Mouse (Mus musculus): Measurements from ENCODE around the gene Pqlc2. TPM values are rescaled to one million over a fixed set of nuclear protein-coding genes. Genes with fewer than 3 reads are reported as not detected.

Gene Pqlc2
- 10 to 100 TPM; 11.0 to 11.9 TPM for total RNA-seq (2021)
- long read RNA-seq, transcript Pqlc2-201 (9 exons, 1,532 nt) = major isoform, 5 of 9 reads
- long read RNA-seq, partial matches to known transcripts = 0 of 9 reads
- long read RNA-seq, other reads (novel, unspliced or antisense) = 4 of 9 reads

GRCm38 (mm10) chr4:139310171-139310898 is at the start of gene Pqlc2, which contains the start of gene Akr7a5:
Gene Pqlc2 (minus strand): TSS chr4:139310708.
Gene Akr7a5 (plus strand): TSS chr4:139310744.
- DNase-seq (ENCODE audit: low spot score in 2 of 2) = peak; percentile 99

- no peak for DNase-seq (ENCODE audit: low spot score in 2 of 2)
Measured at GRCm38 (mm10) chr4:139357211-139357610, 46.7 kb upstream of the Pqlc2 start.

GRCm38 (mm10) chr4:139352832-139353231 is 42.3 kb upstream of the Pqlc2 start:
- no peak for DNase-seq (ENCODE audit: low spot score in 2 of 2)

- peak; percentile 86 to 88 for DNase-seq (ENCODE audit: low spot score in 2 of 2)
Measured at GRCm38 (mm10) chr4:139351931-139352711, 41.6 kb upstream of the Pqlc2 start, which contains the start of the genes Mrto4, Emc1 and Ubr4. Gene Mrto4 (minus strand): TSS chr4:139352576. Gene Emc1 (plus strand): TSS chr4:139352587. Gene Ubr4 (plus strand): TSS chr4:139352609.

DNA sequence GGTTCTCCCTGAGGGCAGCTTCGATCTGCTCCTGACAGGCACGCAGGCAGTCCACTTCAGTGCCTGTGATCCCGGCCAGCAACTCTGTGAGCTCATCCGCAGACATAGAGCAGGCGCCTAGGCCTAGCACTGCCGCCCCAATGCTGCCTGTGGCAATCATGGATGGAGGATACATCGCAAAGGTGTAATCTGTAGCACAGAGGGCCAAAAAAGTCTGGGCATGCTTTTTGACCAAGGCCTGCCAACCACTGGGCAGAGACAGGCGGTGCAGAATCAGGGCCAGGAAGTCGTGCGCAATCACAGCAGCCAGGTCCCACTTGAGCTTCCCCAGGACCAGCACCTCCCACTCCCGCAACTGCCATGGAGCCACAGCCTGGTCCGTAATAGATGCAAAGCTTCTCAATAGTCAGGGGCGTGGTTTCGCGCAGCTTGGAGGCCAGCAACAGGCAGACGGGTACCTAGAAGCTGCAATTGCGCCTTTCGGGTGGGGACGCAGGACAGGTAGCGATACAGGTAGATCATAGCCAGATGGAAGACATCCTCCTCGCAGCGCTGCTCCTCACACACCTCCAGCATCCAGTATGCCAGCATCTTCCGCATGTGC is 35.0 kb upstream of the Pqlc2 start:
- no peak for DNase-seq (ENCODE audit: low spot score in 2 of 2)

DNA sequence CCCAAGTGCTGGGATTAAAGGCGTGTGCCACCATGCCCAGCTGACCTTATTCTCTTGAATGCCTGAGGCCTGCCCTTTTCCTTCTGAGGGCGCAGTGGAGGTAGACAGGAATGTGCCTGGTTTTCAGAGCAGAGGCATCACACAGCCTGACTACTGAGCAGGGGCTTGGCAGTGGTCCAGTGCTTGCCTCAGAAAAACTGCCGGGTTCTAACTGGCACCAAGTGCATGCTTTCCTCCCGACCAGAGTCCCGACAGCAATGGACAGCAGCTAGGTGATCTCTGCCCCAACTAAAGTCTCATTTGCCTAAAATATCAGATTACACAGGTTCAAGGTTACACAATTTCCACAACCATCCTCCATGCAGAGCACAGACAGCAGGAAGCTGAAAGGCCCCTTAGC is 33.2 kb upstream of the Pqlc2 start:
- DNase-seq (ENCODE audit: low spot score in 2 of 2) = peak; percentile 60 to 69

GRCm38 (mm10) chr4:139341556-139342233 is 31.2 kb upstream of the Pqlc2 start:
- no peak for DNase-seq (ENCODE audit: low spot score in 2 of 2)

DNA sequence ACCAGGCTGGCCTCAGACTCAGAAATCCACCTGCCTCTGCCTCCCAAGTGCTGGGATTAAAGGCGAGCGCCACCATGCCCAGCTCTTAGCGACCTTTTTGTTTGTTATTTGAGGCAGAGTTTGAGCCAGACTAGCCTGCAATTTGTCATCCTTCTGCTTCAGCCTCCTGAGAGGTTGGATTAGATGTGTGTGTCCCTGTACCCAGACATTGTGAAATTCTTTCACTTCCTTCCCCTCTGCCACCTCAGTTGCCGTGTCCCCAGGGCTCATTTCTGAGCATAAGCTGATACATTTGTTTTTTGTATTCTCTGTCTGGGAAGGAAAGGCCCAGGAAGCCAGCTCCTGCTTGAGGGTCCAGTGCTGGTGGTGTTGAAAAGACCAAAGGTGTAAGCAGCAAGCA is 30.3 kb upstream of the Pqlc2 start:
- no peak for DNase-seq (ENCODE audit: low spot score in 2 of 2)

DNA sequence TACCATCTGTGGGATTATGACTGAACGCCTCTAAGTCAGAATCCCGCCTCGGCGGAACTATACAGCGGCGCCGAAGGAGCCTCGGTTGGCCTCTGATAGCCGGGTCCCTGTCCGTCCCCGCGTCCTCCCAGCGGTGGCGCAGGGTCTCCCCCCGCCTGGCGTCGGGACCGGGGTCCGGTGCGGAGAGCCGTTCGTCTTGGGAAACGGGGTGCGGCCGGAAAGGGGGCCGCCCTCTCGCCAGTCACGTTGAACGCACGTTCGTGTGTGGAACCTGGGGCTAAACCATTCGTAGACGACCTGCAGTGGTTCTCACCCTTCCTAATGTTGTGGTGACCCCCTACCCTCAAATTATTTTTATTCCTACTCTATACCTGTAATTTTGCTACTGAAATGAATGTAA is 27.6 kb upstream of the Pqlc2 start:
- no peak for DNase-seq (ENCODE audit: low spot score in 2 of 2)

- peak; percentile 77 to 81 for DNase-seq (ENCODE audit: low spot score in 2 of 2)
Measured at GRCm38 (mm10) chr4:139336822-139337483, 26.4 kb upstream of the Pqlc2 start.

DNA sequence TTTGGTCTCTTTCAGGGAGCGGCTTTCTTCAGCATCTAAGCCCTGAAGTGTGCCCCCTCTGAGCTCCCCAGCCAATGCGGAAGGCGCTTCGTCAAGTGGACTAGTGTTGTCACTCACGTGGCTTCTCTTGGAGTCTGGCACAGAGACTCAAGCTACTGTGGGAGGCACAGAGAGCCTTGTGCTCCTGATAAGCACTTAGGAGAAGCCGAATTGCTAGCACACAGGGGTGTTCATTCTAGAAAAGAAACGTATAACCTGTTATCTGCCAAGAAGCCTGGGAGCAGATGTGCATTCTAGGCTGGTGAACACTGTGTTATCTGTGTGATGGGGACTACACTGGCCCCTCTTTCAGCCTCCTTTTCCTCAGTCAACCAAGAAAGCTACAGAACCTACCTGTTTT is 25.0 kb upstream of the Pqlc2 start:
- no peak for DNase-seq (ENCODE audit: low spot score in 2 of 2)

GRCm38 (mm10) chr4:139334631-139335295 is 24.3 kb upstream of the Pqlc2 start:
- no peak for DNase-seq (ENCODE audit: low spot score in 2 of 2)

- DNase-seq (ENCODE audit: low spot score in 2 of 2) = peak; percentile 44 to 55
Measured at GRCm38 (mm10) chr4:139330605-139331004, 20.1 kb upstream of the Pqlc2 start.

DNA sequence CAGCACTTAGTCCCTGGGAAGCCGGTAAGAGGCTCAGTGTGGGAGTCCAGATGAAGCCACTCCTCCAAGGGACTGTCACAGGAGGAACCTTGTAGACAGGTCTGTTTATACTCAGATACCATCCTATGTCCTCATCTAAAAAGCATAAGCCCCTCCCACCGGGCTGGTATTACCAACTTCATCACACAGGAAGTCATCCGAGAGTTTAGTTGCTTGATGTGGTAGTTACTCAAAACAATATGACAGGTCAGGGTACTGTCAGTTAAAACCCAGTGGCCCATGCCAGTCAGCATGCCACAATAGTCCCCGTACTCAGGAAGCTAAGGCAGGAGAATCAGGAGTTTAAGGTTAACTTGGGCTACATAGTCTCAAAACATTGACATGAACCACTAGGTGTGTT is 9.2 kb upstream of the Pqlc2 start:
- DNase-seq (ENCODE audit: low spot score in 2 of 2) = no peak

GRCm38 (mm10) chr4:139318449-139318848 is 7.9 kb upstream of the Pqlc2 start:
- no peak for DNase-seq (ENCODE audit: low spot score in 2 of 2)

DNA sequence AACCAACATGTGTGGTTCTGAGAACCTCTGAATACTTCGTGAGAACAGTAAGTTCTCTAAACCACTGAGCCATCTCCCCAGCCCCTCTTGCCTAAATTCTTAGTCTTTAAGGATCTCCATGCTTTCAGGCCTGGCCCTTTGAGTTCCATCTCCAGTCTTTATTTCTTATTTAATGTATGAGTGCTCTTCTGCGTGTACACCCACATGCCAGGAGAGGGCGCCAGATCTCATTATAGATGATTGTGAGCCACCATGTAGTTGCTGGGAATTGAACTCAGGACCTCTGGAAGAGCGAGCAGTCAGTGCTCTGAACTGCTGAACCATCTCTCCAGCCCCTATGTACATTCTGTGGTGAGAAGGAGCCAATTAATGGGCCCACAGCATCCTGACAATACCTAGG is 2.1 kb upstream of the Pqlc2 start:
- peak in 1 of 2 experiments; percentile 26 for DNase-seq (ENCODE audit: low spot score in 2 of 2)

DNA sequence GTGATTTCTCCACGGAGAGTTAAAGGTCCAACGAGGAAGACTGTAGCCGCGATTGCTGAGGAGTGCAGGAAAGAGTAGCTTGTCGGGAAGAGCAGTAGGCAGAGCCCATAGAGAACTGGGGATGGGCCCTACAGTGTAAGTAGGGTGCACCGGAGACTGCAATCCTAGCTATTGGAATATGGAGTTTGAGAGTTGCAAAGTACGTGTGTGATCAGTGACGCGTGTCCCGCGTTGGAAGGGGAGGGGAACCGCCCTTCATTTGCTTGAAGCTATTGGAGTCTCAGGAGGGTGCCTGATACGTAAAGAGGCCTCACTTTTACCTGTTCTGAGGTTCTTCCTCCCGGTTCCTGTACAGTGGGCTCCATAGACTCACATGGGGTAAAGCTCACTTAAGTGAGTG is 1.2 kb upstream of the Pqlc2 start:
- no peak for DNase-seq (ENCODE audit: low spot score in 2 of 2)

DNA sequence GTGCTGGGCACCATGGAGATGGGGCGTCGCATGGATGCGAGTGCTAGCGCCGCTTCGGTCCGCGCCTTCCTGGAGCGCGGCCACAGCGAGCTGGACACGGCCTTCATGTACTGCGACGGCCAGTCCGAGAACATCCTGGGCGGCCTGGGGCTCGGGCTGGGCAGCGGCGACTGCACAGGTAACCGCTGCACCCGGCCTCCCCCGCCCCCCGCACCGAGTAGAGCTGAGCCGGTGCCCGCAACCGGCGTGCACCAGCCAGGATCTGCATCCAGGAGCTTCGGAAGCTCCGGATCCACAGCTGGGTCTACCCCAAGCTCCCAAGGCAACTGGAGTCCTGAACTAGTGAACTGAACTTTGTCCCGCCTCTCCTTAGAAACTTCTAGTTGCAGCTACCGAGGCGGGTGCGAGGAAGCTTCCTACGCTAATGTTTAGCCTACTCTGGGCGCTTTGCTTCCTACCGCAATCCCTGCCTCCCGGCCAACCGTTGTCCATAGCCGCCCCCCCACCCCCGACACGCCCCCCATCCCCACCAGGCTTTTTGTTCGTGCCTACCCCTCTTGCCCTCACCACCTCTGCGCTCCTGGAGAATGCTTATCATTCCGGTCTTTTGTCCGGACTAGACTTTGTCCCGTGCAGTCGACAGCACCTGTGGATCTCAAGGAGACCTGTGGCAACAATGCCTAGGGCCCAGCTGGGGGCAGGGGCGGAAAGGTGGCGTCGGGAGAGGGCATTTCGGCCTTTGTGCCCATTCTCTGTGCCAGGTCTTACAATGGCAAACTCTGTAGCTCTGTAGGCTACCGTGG is 592 bp upstream of the Pqlc2 start:
- no peak for DNase-seq (ENCODE audit: low spot score in 2 of 2)

DNA sequence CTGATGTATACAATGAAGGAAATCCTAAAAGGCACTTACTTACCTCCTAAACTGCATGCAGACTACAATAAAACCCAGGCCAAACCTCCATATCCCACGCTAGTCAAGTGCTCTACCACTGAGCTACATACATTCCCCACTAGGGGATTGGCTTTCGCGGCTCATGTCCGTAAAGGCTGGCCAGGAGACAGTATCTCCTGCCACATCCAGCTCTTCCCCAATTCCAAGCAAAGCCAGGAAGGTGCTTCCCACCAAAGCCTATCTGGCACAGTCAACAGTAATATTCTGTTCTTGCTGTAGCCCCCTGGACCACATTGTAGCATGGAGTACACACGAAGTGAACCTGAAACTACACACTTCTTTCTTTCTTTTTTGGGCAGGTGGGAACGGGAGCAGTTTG is 857 bp downstream of the Pqlc2 start:
- no peak for DNase-seq (ENCODE audit: low spot score in 2 of 2)
